Mouse (Mus musculus): ENCODE results near the gene Pikfyve.
A peak's percentile ranks its signal among the peaks of the same experiment; 100 is the strongest.

Gene Pikfyve

GRCm38 (mm10) chr1:65186287-65187073 is at the start of gene Pikfyve, which contains the start of gene Idh1:
Gene Pikfyve, plus strand, starts transcription at chr1:65186683.
Gene Idh1, minus strand, starts transcription at chr1:65186500.
- peak; percentile 96 for DNase-seq

DNA sequence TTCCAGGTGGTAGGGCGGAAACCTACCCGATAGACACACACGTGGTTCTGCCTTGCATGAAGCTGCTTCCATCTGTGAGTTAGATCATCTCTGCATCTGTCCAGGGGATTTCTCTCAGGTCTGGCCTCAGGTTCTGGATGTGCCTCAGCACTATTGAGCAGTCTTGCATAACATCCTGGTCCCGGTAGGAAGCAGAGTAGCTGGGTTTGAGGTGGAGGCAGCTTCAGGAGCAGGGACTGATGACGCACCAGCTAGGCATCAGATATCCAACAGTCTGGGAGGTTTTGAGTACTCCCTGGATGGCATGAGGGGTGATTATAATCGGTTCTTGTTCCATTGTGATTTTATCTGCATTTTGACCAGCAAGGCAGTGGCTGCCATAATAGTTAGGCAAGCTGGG is 48.9 kb upstream of the Pikfyve start:
- DNase-seq, result no peak

DNA sequence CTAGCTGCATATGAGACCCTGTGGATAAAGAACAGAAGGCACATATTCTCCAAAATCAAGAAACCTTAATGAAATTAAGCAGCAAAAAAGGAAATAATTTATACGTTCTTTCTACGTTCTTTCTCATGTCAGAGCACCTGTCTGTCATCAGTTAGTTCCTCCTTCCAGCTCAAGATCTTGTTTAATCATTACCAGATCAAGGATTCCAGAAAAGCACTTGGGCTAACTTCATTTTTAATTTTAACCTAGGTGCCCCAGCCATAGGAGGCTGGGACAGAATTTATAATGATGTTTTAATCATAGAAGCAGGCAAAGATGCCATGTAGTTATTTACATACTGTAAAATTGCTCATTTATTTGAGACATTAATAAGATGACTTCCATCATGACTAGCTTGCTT is 41.7 kb upstream of the Pikfyve start:
- no peak for DNase-seq

GRCm38 (mm10) chr1:65146601-65147000 is 39.9 kb upstream of the Pikfyve start:
- no peak for DNase-seq

DNA sequence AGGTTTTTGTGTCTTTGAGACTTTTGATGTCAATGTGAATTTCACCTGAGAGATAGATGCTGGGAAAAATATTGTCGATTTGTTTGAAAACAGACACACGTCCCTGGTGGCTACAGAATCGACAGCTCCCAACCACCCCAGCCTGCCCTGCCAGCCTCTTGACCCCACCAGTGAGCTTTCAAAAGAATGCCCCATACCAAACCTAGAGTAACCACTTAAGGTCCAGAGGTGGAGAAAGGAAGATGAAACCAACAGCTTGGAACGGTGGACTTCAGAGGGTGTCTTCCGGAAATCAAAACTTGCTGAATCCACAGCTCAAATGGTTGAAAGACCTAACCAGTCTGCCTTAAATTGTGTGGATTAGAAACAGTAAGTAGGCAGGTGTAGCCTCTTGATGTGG is 39.2 kb upstream of the Pikfyve start:
- no peak for DNase-seq

- DNase-seq, result no peak
Observed at GRCm38 (mm10) chr1:65147971-65148370, 38.5 kb upstream of the Pikfyve start.

DNA sequence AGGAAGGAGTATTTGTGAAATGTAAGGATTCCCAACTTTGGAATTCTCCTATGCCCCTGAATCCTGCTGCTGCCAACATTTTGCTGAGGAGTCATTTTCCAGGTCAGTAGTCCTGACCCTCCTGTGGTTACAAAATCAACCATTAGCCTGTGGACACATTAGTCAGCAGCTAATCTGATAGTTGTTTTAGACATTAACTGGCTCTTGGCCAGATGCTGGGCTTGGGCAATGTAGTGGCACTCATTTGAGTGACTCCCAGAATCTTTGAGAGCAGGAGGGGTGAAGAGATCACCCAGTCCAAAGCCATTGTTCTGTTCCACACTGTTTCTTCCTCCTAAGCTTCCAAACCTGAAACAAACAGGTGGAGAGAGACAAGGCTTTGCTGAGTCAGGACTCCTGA is 31.7 kb upstream of the Pikfyve start:
- no peak for DNase-seq

DNA sequence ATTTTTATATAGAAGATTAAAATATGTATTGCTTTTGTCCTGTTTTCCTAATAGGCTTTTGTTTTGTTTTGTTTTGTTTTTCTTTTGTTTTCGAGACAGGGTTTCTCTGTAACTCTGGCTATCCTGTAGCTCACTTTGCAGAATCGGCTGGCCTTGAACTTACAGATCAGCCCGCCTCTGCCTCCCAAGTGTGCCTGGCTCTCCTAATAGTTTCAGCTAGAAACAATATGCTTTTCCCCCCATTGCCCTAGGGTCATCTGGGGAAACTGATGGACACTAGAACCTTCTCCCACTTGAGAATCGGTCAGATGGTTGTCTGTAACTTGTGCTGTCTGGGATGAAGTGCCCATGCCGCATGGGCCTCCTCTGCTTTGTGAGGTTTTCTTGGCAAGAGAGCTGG is 30.4 kb upstream of the Pikfyve start:
- no peak for DNase-seq

GRCm38 (mm10) chr1:65162210-65162609 is 24.3 kb upstream of the Pikfyve start:
- DNase-seq, result no peak

- DNase-seq, result no peak
Observed at GRCm38 (mm10) chr1:65167496-65167895, 19.0 kb upstream of the Pikfyve start.

GRCm38 (mm10) chr1:65169536-65169935 is 16.9 kb upstream of the Pikfyve start:
- no peak for DNase-seq

- no peak for DNase-seq
Observed at GRCm38 (mm10) chr1:65169947-65170346, 16.5 kb upstream of the Pikfyve start.

DNA sequence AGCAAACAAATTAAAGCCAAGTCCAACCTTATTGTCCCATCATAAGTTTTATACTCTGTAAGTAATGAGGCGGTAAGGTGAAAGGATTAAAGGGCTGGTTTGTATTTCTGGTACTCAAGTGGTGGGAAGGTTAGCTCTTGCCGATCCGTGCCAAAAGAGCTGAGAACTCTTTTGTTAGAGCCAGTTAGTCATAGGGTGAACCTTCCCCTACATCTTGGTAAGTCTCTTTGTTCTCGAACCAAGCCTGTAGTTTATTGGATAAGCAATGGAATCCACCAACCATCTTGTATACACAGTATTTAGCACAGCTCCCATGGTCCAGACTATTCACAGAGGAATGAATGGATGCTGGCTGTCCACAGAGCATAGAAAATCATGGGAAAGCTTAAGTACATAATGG is 14.9 kb upstream of the Pikfyve start:
- DNase-seq, result no peak

DNA sequence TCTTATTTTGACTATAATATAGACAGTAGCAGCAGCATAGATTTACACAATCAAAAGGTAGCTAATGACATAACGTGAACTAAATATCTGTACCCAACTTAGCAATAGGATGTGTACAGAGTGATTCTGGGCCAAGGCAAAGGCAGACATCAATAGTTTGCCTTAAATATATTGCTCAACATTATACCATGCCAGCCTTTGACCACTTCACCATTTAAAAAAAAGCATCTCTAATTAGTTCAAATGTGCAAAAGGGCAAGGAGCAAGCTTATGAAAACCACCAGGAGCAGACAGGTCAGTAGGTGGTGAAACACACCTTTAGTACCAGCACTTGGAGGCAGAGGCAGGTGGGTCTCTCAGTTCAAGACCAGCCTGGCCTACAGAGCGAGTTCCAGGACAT is 12.8 kb upstream of the Pikfyve start:
- no peak for DNase-seq

DNA sequence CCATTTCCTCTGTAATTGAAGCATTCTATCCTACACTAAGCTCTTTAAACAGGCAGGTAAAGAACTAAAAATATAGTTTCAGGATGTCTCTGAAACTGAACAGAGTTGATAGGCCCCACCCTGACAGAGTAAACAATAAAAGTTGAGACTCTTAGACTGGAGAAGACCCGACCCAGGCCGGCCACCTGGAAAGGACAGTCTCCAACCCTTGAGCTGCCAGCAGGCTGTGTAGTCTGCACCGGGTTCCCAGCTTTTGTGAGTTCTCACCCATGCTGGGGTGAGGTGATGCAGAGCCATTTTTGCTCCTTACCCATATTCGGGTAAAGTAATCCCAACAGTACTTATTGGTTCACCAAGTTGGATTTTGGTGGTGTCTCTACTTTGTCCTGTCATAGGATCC is 10.3 kb upstream of the Pikfyve start:
- no peak for DNase-seq

- DNase-seq, result no peak
Observed at GRCm38 (mm10) chr1:65176912-65177311, 9.6 kb upstream of the Pikfyve start.

DNA sequence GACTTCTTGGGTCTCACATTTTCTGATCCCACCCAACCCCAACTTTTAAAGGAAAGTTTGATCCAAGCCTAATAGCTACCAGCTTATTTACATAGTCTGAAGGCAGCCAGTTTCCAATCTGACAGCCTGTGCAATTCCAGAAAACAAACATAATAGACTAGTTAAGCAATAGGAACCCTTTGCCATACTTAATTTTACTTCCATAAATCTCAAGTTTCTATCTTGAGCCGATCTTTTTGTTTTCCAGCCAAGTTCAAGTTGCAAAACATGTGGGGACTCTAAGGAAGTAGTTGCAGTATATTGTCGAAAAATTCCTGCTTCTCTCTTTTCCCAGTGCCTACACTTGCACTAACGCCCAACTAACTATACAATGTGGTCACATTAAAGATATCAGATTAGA is 9.0 kb upstream of the Pikfyve start:
- no peak for DNase-seq

GRCm38 (mm10) chr1:65178126-65178901 is 8.2 kb upstream of the Pikfyve start:
- peak; percentile 89 for DNase-seq

GRCm38 (mm10) chr1:65178902-65179432 is 7.5 kb upstream of the Pikfyve start:
- DNase-seq, result peak; percentile 94

GRCm38 (mm10) chr1:65179634-65180249 is 6.7 kb upstream of the Pikfyve start:
- DNase-seq, result no peak

DNA sequence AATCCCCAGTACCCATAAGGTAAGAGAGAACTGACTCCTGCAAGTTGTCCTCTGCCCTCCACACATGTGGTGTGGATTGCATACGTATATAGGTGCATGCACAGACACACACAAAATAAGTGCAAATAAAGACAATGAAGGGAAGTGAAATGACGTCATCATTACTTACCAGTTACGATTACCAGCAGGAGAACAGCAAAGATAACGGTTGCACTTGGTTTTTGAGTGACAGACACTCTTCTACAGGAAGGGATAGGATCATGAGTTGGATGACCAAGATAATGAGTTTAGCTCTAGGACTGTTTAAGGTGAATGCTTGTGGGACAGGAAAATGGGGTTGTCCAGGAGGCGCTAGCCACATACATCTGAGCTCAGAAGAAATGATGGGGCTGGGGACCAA is 5.0 kb upstream of the Pikfyve start:
- DNase-seq, result no peak

GRCm38 (mm10) chr1:65183994-65184393 is 2.5 kb upstream of the Pikfyve start:
- no peak for DNase-seq

DNA sequence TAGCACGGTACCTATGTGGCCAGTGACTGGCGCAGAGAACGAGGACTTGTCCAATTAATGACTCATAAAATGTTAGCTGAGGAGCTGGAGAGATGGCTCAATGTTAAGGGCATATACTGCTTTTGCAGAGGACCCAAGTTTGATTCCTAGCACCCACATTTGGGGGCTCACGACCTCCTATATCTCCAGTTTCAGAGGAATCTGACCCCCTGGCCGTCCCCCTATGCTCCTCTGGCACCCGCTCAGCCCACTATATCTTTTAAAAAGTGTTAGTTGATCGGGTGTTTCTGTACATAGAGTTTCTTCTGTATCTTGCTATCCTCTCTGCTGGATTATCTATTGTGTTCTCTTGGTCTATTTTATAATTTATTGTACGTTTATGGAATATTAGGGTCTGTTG is 1.5 kb upstream of the Pikfyve start:
- no peak for DNase-seq

All from right cerebral cortex, postnatal 25 days (tissue).